Mouse (Mus musculus) liver, embryonic 16.5 days (tissue): Measurements from ENCODE around the gene Lrch3. TPM values are rescaled to one million over a fixed set of nuclear protein-coding genes. Genes with fewer than 3 reads are reported as not detected.

Experiments
- ATAC-seq: fragments of 200-750 bp; cut with Nextera tagmentation; 2 replicates; pipeline ENCODE4 v1.8.0; 2017; ENCODE audit warnings: low read depth, mild to moderate bottlenecking, moderate number of reproducible peaks, moderate library complexity
- H3K27ac ChIP-seq: fragments of 300-500 bp; sonication (generic); 2 replicates; pipeline ENCODE4 v1.5.1; 2014; ENCODE audit warnings: mild to moderate bottlenecking, low read length
- H3K27me3 ChIP-seq: fragments of 300-500 bp; sonication (generic); 2 replicates; pipeline ENCODE4 v1.6.1; 2014; ENCODE audit warnings: low read depth, low read length, mixed read lengths; ENCODE audit not compliant: control insufficient read depth, insufficient read depth
- H3K36me3 ChIP-seq: fragments of 300-500 bp; sonication (generic); 2 replicates; pipeline ENCODE4 v1.6.1; 2014; ENCODE audit warnings: mild to moderate bottlenecking; ENCODE audit not compliant: control insufficient read depth, insufficient read depth
- H3K4me1 ChIP-seq: fragments of 300-500 bp; sonication (generic); 2 replicates; pipeline ENCODE4 v1.6.1; 2014; ENCODE audit warnings: low read depth, low read length, mixed read lengths; ENCODE audit not compliant: control insufficient read depth
- H3K4me2 ChIP-seq: fragments of 300-500 bp; sonication (generic); 2 replicates; pipeline ENCODE4 v1.6.1; 2014; ENCODE audit warnings: low read depth, low read length, mixed read lengths
- H3K4me3 ChIP-seq: fragments of 300-500 bp; sonication (generic); 2 replicates; pipeline ENCODE4 v1.5.1; 2014; ENCODE audit warnings: low read depth, mild to moderate bottlenecking, low read length
- H3K9ac ChIP-seq: fragments of 300-500 bp; sonication (generic); 2 replicates; pipeline ENCODE4 v1.6.1; 2014; ENCODE audit warnings: low read depth, low read length
- H3K9me3 ChIP-seq: fragments of 300-500 bp; sonication (generic); replicated peaks from 2 replicates; pipeline ENCODE4 v1.6.1; 2016; ENCODE audit warnings: low read length; ENCODE audit not compliant: control insufficient read depth
- WGBS: fragments of 180-500 bp; shearing (Covaris S2); extraction: QIAGEN DNeasy Blood & Tissue Kit; methylation state at CpG from one replicate; pipeline ENCODE4 v1.1.7; 2014; ENCODE audit not compliant: insufficient replicate concordance; 5-methylcytosine and 5-hydroxymethylcytosine counted together
- polyA plus RNA-seq: library from polyadenylated mRNA; unstranded; fragments of >200 nt; fragmentation: Nextera tagmentation; extraction: Ambion mirVana; gene quantifications from 2 replicates; pipeline ENCODE4 v1.2.1, GENCODE M21; 2015

Gene Lrch3
- polyA plus RNA-seq, 1 experiment from 2014 or later, result 5.1 TPM

DNA sequence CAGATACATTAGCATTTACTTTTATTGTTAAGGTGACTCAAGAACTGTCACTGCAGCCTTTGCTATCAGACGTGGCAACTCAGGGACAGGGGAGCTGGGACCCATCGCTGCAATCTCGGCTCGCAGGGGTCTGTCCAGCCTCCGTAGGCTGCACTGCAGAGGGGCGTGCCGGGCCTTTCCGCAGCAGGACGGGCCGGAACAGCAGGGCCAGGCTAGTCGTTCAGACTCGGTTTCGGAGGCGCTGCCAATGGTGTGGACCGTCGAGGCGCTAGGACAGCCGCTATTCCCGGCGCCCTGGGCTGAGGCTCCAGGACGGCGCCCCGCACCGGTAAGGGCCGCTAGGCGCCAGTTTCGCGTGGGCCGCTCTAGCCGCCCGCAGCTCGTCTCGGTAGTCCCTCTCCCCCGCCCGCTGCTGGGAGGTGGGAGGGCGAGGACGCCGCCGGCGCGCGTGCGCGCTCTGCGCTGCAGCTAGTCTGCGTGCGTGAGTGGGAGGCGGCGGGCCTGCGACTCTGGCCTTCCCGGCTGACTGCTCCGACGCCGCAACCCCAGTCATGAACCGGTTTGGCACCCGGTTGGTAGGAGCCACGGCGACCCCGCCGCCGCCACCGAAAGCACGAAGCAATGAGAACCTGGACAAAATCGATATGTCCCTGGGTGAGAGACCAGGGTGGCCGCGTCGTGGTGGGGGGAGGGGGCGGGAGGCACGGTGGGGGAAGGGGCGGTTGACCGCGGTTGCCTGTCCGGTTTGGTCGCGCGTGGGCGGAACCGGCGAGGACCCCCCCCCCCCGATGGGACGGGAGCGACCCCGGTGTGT is 36.4 kb upstream of the Lrch3 start, which contains the start of the genes Fyttd1 and Rubcn:
Gene Fyttd1, plus strand, starts transcription at position 158 of the 814 bp plus-strand sequence.
Gene Rubcn, minus strand, starts transcription at position 424 of the 814 bp plus-strand sequence.
- peak within 1 kb of the TSS; percentile 74 for H3K27ac ChIP-seq
- ATAC-seq, result peak; percentile 98
- no peaks in the 10 kb centered on the region for H3K9me3 ChIP-seq
- peak within 1 kb of the TSS; percentile 83 for H3K9ac ChIP-seq
- WGBS, result under 1% methylated on average over 80 of the region's 83 CpGs
- peak within 1 kb of the TSS; percentile 85 for H3K4me3 ChIP-seq
- peaks cover 11% of the 10 kb centered on the region for H3K4me1 ChIP-seq
- no peaks in the 10 kb centered on the region for H3K36me3 ChIP-seq
- peak within 1 kb of the TSS; percentile 98 for H3K4me2 ChIP-seq
- H3K27me3 ChIP-seq, result no peaks in the 10 kb centered on the region

DNA sequence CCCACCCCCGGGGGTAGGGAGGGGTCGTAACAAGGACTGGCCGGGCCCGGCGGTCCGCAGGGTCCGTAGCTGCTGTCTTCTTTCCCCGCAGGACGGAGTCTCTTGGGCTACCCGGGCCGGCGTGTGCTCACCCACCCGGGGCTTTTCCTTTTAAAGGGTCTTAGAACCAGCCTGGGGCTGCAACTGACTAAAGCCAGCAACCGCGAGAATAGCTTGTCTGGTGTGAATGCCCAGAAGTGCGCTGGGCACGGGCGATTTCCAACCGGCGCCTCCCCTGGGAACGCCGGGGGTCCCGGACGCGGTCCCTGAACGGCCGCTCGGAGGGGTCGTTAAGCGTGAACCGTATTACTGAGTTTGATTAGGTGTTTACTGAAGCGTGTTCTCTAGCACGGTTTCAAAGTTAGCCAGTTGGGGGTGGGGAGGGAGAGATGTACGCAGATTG is 35.7 kb upstream of the Lrch3 start:
- WGBS, result under 1% methylated on average over 34 of the region's 34 CpGs
- H3K27ac ChIP-seq, result peak overlapping the region; percentile 33
- ATAC-seq, result peak; percentile 6; the same call in 1 of the 2 replicates

DNA sequence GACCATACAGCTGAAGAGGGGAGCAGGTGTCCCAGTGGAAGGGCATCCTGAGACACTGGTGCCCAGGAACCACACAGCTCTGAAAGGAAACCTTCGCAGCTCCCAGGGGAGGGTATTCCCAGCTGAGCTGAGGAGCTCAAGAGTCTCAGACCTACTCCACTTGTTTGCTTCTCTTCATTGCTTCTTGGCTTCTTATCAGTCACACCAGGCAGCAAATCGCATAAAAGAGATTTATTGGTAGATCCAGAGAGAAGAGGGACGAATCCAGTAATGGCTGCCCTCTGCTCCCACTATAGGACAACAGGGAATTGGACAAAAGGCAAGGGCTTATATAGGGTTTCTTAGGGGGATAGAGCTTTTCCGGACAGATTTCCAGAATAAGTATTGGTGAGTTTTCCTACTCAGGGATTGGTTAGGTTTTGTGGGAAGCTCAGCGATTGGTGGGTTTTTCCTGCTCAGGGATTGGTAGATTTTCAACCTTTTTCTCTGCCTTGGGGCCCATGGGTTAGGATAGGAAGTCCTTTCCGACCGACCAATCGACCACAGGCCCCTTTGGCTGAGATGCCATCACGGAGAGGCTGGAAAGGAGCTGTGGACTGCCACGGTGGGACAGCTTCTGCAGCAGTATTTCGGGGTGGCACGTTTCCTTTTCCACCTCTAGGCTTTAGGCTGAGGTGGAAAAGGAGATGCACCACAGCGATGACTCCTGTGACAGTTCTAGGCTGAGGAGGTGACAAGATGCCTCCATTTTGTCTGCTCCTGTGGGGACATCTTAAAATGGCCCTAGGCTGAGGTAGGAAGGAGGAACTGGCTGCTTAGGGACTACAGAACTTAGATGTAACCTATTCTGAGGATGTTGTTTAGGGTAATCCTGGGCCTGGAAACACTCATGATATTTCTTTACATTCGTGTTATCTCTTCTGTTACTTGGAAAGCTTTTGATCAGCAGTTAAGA is 34.7 kb upstream of the Lrch3 start:
- no peaks in the 10 kb centered on the region for H3K36me3 ChIP-seq
- no peak overlapping the region for H3K4me3 ChIP-seq
- H3K9ac ChIP-seq, result no peak overlapping the region
- 64% methylated on average over 14 of the region's 14 CpGs for WGBS
- H3K9me3 ChIP-seq, result no peaks in the 10 kb centered on the region
- H3K27ac ChIP-seq, result no peak overlapping the region
- peaks cover 11% of the 10 kb centered on the region for H3K4me1 ChIP-seq
- H3K27me3 ChIP-seq, result no peaks in the 10 kb centered on the region
- H3K4me2 ChIP-seq, result peak overlapping the region; percentile 12; the same call in 1 of the 2 replicates
- no peak for ATAC-seq

More for the DNA sequence above, 35.7 kb upstream of the Lrch3 start:
- H3K27me3 ChIP-seq, result no peaks in the 10 kb centered on the region
- H3K36me3 ChIP-seq, result no peaks in the 10 kb centered on the region
- H3K4me3 ChIP-seq, result peak overlapping the region; percentile 85
- H3K4me2 ChIP-seq, result peak overlapping the region; percentile 98
- peaks cover 11% of the 10 kb centered on the region for H3K4me1 ChIP-seq
- H3K9me3 ChIP-seq, result no peaks in the 10 kb centered on the region
- H3K9ac ChIP-seq, result peak overlapping the region; percentile 83

DNA sequence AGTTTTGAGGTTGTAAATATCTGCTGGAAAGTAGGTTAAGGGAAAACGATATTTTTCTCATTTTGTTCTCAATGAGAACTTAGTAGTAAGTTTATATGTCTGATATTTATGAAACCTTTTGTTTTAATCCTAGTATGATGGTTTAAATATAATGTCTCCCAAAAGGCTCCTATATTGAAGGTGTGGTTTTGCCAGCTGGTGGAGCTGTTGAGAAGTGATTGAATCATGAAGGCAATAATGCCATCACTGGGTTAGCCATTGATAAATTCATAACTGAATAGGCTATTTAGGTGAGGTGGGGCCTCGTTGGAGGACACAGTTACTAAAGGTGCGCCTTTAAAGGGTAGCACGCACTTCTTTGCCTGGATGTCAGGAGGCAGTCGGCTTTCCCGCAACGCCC is 32.4 kb upstream of the Lrch3 start:
- no peak overlapping the region for H3K9ac ChIP-seq
- H3K27ac ChIP-seq, result no peak overlapping the region
- H3K4me2 ChIP-seq, result no peak overlapping the region
- H3K4me1 ChIP-seq, result peaks cover 11% of the 10 kb centered on the region
- H3K9me3 ChIP-seq, result no peaks in the 10 kb centered on the region
- no peak for ATAC-seq
- no peaks in the 10 kb centered on the region for H3K36me3 ChIP-seq
- WGBS, result 75% methylated on average over 7 of the region's 7 CpGs
- no peak overlapping the region for H3K4me3 ChIP-seq
- H3K27me3 ChIP-seq, result no peaks in the 10 kb centered on the region

DNA sequence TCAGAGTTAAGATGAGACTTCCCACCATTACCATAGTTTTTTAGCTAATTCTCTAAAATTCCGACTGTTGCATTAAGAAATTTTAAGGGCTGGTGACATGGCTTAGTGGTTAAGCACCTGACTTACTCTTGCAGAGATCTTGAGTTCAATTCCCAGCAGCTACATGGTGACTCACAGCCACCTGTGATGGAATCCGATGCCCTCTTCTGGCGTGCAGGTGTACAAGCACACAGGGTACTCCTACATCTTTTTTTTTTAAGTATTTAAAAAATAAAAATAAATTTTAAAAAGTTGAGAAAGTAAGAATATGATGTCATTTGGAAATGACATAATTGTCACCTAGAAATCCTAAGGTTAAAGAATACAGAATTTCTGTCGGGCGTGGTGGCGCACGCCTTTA is 25.9 kb upstream of the Lrch3 start:
- Histone ChIP-seq H3K9ac (no peak overlapping the region), H3K27me3 (no peaks in the 10 kb centered on the region), H3K4me3 (no peak overlapping the region), H3K36me3 (no peaks in the 10 kb centered on the region; the same call in 1 of the 2 replicates), H3K4me1 (no peaks in the 10 kb centered on the region), H3K27ac (no peak overlapping the region), H3K9me3 (no peaks in the 10 kb centered on the region), H3K4me2 (no peak overlapping the region)
- 77% methylated on average over 7 of the region's 7 CpGs for WGBS
- ATAC-seq, result no peak

DNA sequence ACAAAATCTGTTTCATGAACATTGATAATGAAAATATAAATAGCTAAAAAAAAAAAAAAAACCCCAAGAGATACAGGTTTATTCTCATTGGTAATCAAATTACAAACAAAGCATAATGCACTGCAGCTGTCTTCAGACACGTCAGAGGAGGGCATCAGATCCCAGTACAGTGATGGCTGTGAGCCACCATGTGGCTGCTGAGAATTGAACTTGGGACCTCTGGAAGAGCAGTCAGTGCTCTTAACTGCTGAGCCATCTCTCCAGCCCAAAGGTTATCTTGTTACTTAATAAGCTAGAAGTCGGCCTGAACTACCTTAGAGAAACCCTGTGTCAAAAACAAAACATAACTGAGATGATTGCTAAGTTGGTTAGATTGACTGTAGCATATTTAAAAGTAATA is 24.0 kb upstream of the Lrch3 start:
- ATAC-seq, result no peak
- no peaks in the 10 kb centered on the region for H3K4me1 ChIP-seq
- no peak overlapping the region for H3K9ac ChIP-seq
- H3K9me3 ChIP-seq, result no peaks in the 10 kb centered on the region
- no peak overlapping the region for H3K4me2 ChIP-seq
- 52% methylated on average over 2 of the region's 2 CpGs for WGBS
- no peak overlapping the region for H3K4me3 ChIP-seq
- H3K36me3 ChIP-seq, result no peaks in the 10 kb centered on the region; the same call in 1 of the 2 replicates
- no peak overlapping the region for H3K27ac ChIP-seq
- H3K27me3 ChIP-seq, result no peaks in the 10 kb centered on the region

DNA sequence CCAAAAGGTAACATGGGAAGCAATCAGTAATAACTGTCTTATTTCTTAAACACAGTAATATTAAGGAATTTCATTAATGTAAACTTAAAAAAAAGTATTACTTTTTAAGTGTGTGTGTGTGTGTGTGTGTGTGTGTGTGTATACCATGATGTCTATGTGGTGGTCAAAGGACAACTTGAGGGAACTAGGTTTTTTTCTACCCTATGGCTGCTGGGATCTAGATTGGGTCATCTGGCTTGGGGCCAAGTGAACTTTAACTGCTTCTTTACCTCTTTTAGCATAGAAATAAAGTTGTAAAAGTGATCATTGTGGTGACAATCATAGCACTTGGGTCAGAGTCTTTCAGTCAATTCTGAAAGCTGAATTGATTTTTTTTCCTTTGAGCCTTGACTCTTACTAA is 17.8 kb upstream of the Lrch3 start:
- peaks cover 3% of the 10 kb centered on the region; the same call in 1 of the 2 replicates for H3K4me1 ChIP-seq
- no peak for ATAC-seq
- H3K36me3 ChIP-seq, result peaks cover 3% of the 10 kb centered on the region; the same call in 1 of the 2 replicates
- no peaks in the 10 kb centered on the region for H3K27me3 ChIP-seq
- H3K9ac ChIP-seq, result no peak overlapping the region
- no peak overlapping the region for H3K27ac ChIP-seq
- no peaks in the 10 kb centered on the region for H3K9me3 ChIP-seq
- H3K4me2 ChIP-seq, result no peak overlapping the region
- H3K4me3 ChIP-seq, result no peak overlapping the region

DNA sequence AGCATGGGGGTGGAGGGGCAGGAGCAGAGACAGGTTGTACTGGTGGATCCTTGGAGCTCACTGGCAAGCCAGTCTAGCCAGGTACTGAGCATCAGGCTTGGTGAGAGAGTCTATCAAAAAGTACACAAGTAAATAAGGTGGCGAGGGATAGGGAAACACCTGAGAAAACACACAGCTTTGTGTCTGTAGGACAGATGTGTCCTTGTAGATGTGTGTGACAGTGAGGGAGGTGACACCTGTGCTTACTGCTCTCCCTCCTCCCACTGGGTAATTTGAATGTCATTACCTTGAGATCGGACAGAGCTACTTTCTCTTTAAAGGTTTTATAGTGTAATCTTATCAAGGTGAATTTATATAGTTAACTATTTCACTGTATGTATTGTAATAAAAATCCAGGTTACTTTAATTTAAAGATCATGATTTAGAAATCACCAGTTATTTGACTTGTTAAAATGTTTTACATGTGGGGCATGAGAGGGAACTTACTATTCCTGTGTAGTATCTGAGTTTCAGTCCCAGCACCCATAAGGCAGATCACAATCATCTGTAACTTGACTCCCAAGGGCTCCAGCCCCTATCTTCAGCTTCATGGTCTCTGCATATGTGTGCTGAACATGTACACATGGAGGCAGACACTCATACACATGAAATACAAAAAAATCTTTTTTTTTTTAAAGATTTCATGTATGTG is 12.4 kb upstream of the Lrch3 start:
- H3K4me1 ChIP-seq, result peaks cover 2% of the 10 kb centered on the region; the same call in 1 of the 2 replicates
- H3K9me3 ChIP-seq, result no peaks in the 10 kb centered on the region
- no peak overlapping the region for H3K4me2 ChIP-seq
- no peak overlapping the region for H3K4me3 ChIP-seq
- H3K27ac ChIP-seq, result no peak overlapping the region
- ATAC-seq, result no peak
- H3K9ac ChIP-seq, result no peak overlapping the region
- peaks cover 5% of the 10 kb centered on the region; the same call in 1 of the 2 replicates for H3K36me3 ChIP-seq
- WGBS, result 76% methylated on average over 2 of the region's 2 CpGs
- H3K27me3 ChIP-seq, result no peaks in the 10 kb centered on the region
